Mouse (Mus musculus) cerebellum, adult 2 months (tissue): Measurements from ENCODE around the gene Senp3. TPM values are rescaled to one million over a fixed set of nuclear protein-coding genes. Genes with fewer than 3 reads are reported as not detected.
"Not testable (repeated sequence)": the region's sequence is repeated elsewhere in the genome, so short reads cannot be mapped to it uniquely, and the experiment has no call there.

Experiments
- DNase-seq, 2 experiments: peaks; one replicate each; pipeline ENCODE4 v3.0.0; 2021
- H3K27ac ChIP-seq: fragments of 200-500 bp; 2 replicates; pipeline ENCODE4 v1.5.1; 2012; ENCODE audit warnings: low read length, control low read depth, inconsistent platforms; ENCODE audit not compliant: insufficient read depth
- H3K27me3 ChIP-seq: fragments of 200-500 bp; 2 replicates; pipeline ENCODE4 v1.6.1; 2012; ENCODE audit warnings: inconsistent platforms, mild to moderate bottlenecking, low read length, moderate library complexity; ENCODE audit not compliant: control insufficient read depth, insufficient read depth
- H3K4me1 ChIP-seq: fragments of 200-500 bp; 2 replicates; pipeline ENCODE4 v1.6.1; 2011; ENCODE audit warnings: low read length; ENCODE audit not compliant: control insufficient read depth, insufficient read depth
- H3K4me3 ChIP-seq: fragments of 200-500 bp; replicated peaks from 2 replicates; pipeline ENCODE3; 2011; ENCODE audit warnings: mild to moderate bottlenecking, low read depth, low read length, control low read depth; ENCODE audit not compliant: insufficient read depth
- CTCF ChIP-seq: fragments of 200-500 bp; IDR thresholded peaks from 2 replicates; pipeline ENCODE4 v1.5.1; 2011; ENCODE audit warnings: low read depth, mild to moderate bottlenecking, control low read depth, low read length, moderate library complexity, borderline replicate concordance; ENCODE audit not compliant: insufficient read depth
- POLR2A ChIP-seq: fragments of 200-500 bp; IDR thresholded peaks from 2 replicates; pipeline ENCODE4 v1.6.1; 2011; ENCODE audit warnings: low read length, control low read depth, borderline replicate concordance; ENCODE audit not compliant: insufficient read depth
- WGBS: fragments of 180-500 bp; shearing (Covaris S2); methylation state at CpG from one replicate; pipeline ENCODE4 v1.1.7; 2018; 5-methylcytosine and 5-hydroxymethylcytosine counted together
- polyA plus RNA-seq: library from polyadenylated mRNA; depleted of rRNA; stranded (reverse); fragments of >200 nt; gene quantifications from 2 replicates; pipeline ENCODE4 v1.2.3, GENCODE M21; 2012

Gene Senp3
- polyA plus RNA-seq, 1 experiment, result 110 TPM

- no peak for TF ChIP-seq POLR2A
- no peak for TF ChIP-seq CTCF
- Histone ChIP-seq H3K27me3 (no peaks in the 10 kb centered on the region), H3K4me3 (no peak overlapping the region), H3K27ac (peak overlapping the region; percentile 76), H3K4me1 (peaks cover 34% of the 10 kb centered on the region)
- DNase-seq, result peak in 1 of 2 experiments; percentile 29
- 40% methylated on average over 11 of the region's 11 CpGs for WGBS
These were observed 27.9 kb upstream of the Senp3 start for GRCm38 (mm10) chr11:69709554-69710446.

GRCm38 (mm10) chr11:69708614-69709265 is 26.9 kb upstream of the Senp3 start:
- Histone ChIP-seq H3K27me3 (no peaks in the 10 kb centered on the region), H3K27ac (peak overlapping the region; percentile 47), H3K4me3 (no peak overlapping the region), H3K4me1 (peaks cover 34% of the 10 kb centered on the region)
- TF ChIP-seq POLR2A, result no peak
- TF ChIP-seq CTCF, result no peak
- DNase-seq, result peak in 1 of 2 experiments; percentile 64
- WGBS, result 69% methylated on average over 3 of the region's 3 CpGs

DNA sequence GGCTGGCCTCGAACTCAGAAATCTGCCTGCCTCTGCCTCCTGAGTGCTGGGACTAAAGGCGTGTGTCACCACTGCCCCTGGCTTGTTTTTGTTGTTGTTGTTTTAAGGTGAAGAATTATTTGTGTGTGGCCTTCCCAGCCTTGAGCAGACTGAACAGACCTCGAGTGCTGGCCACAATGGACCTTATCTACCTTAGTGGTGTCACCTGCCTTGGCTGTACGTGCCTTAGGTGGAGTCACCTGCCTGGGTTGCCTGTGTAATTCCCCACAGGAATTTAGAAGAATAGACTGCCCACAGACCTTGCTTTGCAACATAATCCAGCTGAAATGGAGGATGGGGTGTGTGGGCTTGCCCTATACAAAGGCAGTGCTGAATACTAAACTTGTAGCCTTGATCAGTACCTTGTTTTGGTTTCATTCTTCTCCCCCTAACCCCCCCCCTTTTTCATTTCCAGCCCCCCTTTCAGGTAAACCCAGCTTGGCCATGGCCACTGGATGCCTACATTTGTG is 26.0 kb upstream of the Senp3 start:
- Histone ChIP-seq H3K27me3 (no peaks in the 10 kb centered on the region), H3K4me3 (no peak overlapping the region), H3K4me1 (peaks cover 34% of the 10 kb centered on the region), H3K27ac (0 out of 2 replicates have a peak overlapping the region, but pooled peaks have one; percentile 4)
- TF ChIP-seq POLR2A, result no peak
- 86% methylated on average over 4 of the region's 4 CpGs for WGBS
- no peak for DNase-seq

- TF ChIP-seq POLR2A (no peak), CTCF (no peak)
- DNase-seq, result no peak
- H3K27ac ChIP-seq, result peak overlapping the region; percentile 3
These were observed 25.6 kb upstream of the Senp3 start for GRCm38 (mm10) chr11:69707480-69707847.

DNA sequence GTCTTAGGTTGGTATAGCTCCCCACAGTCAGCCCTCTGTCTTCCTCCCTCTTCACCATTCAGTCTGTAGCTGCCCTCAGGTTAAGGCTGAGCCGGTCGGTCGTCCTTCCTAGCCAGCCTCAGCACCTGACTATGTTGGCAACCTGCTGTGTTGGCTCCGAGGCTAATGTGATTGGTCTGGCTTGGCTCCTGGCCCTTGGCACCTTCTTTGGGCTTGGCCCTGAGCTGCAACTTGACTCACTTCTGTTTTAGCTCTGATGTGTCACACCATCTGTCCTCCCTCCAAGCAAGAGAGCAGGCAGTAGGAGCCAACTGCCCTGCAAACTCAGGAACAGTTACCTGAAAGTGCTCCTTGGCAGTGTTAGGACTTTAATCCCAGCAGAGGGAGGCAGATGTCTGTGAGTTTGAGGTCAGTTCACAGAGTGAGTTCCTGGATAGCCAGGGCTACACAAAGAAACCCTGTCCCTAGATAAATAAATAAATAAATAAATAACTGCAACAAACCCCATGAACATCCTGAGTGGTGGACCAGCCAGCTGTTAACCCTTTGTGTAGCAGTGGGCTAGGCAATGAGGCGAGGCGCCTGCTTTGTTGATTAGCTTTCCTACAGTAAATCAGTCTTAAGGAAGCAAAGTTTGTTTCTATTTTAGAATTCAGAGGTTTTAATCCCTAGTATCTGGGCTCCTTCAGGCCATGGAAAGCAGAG is 25.0 kb upstream of the Senp3 start:
- 4% methylated on average over 6 of the region's 6 CpGs for WGBS
- DNase-seq, result peak; percentile 98 to 99
- Histone ChIP-seq H3K4me1 (peaks cover 34% of the 10 kb centered on the region), H3K4me3 (no peak overlapping the region), H3K27ac (peak overlapping the region; percentile 3), H3K27me3 (no peaks in the 10 kb centered on the region)
- TF ChIP-seq POLR2A, result peak; percentile 26; the same call in 1 of the 2 replicates
- TF ChIP-seq CTCF, result no peak

More at GRCm38 (mm10) chr11:69707480-69707847, 25.6 kb upstream of the Senp3 start:
- Histone ChIP-seq H3K27me3 (no peaks in the 10 kb centered on the region), H3K4me1 (peaks cover 34% of the 10 kb centered on the region), H3K4me3 (no peak overlapping the region)
- 50% methylated on average over 4 of the region's 4 CpGs for WGBS

- no peak for DNase-seq
- Histone ChIP-seq H3K4me3 (no peak overlapping the region), H3K27me3 (no peaks in the 10 kb centered on the region), H3K4me1 (peaks cover 28% of the 10 kb centered on the region), H3K27ac (no peak overlapping the region)
- WGBS, result 74% methylated on average over 2 of the region's 2 CpGs
- TF ChIP-seq CTCF, result no peak
- TF ChIP-seq POLR2A, result no peak
These were observed 22.7 kb upstream of the Senp3 start for GRCm38 (mm10) chr11:69704613-69705010.

DNA sequence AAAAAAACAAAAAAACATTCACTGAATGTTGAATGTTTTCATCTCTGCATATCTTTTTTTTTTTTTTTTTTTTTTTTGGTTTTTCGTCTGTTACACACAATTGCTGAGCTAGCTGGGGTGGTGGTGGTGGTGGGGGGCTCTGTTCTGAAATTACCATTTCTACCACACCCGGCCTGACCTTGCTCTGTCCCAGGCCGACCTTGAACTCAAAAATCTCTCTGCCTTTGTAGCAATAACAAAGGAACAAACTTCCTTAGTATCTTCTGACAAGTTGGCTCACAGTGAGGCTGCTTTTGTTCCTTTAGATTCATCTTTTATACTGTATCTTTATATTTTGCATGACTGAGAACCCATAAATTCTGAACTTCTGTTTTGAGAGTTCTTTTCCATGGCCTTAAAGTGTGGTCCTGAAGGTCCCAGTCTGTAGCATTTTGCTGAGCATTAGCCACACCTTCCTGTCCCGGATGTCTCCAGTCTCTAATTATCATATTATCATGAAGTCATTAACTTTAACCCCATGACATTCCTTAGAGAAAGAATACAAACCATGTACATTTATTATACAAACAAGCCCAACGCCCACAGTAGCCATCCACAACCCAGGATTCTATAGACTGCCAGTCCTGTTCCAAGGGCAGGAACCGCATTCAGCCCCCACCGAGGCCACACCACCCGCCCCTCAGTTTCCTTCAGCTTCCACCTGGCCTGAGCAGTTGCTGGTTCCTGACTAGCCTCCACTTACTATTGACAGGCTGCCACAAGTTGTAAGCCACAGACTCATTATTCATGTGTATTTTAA is 22.1 kb upstream of the Senp3 start:
- H3K27me3 ChIP-seq, result no peaks in the 10 kb centered on the region
- DNase-seq, result no peak
- 73% methylated on average over 8 of the region's 8 CpGs for whole genome bisulfite sequencing

GRCm38 (mm10) chr11:69703381-69703780 is 21.5 kb upstream of the Senp3 start:
- H3K27ac ChIP-seq, H3K27me3 ChIP-seq, H3K4me3 ChIP-seq, DNase-seq: not testable (repeated sequence)
- H3K4me1 ChIP-seq, result peaks cover 17% of the 10 kb centered on the region; the same call in 1 of the 2 replicates
- WGBS, result 86% methylated on average over 3 of the region's 3 CpGs

More for the DNA sequence above, 22.1 kb upstream of the Senp3 start:
- TF ChIP-seq CTCF, result no peak
- TF ChIP-seq POLR2A, result no peak
- Histone ChIP-seq H3K4me3 (no peak overlapping the region), H3K27ac (no peak overlapping the region), H3K4me1 (peaks cover 22% of the 10 kb centered on the region)

DNA sequence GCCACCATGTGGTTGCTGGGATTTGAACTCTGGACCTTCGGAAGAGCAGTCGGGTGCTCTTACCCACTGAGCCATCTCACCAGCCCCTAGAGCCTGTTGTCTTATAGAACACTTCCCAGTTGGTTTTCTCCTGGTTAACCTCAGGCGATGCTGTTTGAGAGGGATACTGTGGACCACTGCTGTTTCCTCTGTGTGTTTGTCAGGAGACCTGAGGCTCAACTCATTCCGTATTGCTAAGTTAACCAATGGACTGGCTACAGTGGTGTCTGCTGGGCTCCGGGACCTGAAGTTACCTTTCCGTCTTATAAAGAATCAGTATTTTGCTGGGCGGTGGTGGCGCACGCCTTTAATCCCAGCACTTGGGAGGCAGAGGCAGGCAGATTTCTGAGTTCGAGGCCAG is 21.0 kb upstream of the Senp3 start:
- not testable (repeated sequence) for H3K27ac ChIP-seq, DNase-seq, H3K27me3 ChIP-seq, H3K4me3 ChIP-seq
- H3K4me1 ChIP-seq, result peaks cover 12% of the 10 kb centered on the region; the same call in 1 of the 2 replicates
- 95% methylated on average over 10 of the region's 10 CpGs for WGBS
